ENCODE assay signal across 44 mouse cellular contexts in the genomic region with DNA sequence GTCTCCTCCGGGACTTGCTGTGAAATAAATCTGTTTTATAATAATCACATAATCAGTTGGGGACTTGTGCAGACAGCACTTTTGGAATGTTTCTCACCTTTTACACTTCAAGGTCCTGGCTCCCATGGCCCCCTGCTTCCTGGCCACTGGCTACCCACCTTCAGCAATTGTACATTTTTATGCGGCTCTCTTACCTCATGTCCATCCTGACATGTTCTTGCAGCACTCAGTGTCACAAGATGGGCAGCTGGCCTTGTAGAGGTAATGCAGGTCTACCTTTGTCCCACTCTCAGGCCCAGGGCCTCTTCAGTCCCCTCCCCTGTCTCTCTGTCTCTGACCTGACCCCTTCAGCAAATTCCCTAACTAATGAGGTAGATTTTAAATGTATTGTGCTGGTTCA. TPM values are rescaled to one million over a fixed set of nuclear protein-coding genes. Genes with fewer than 3 reads are reported as not detected.
"Had no signal": no experiment of that assay in that cellular context is flagged by ENCODE, and none has a peak within 500 bp of the region (broad histone marks: within the 10 kb centered on the region; RNA-seq: fewer than 3 reads in every experiment).

No protein-coding gene starts in this region.

- H3K4me2 ChIP-seq: limb, embryonic 12.5 days; limb, embryonic 13.5 days; liver, embryonic 11.5 days; liver, embryonic 12.5 days; liver, embryonic 13.5 days; liver, embryonic 15.5 days; lung, embryonic 14.5 days; lung, embryonic 15.5 days; midbrain, embryonic 11.5 days; midbrain, embryonic 12.5 days; midbrain, embryonic 13.5 days; midbrain, embryonic 15.5 days had no signal

- H3K4me1 ChIP-seq: limb, embryonic 12.5 days; limb, embryonic 13.5 days; lung, embryonic 15.5 days had no signal

- H3K27me3 ChIP-seq: limb, embryonic 12.5 days; limb, embryonic 13.5 days; liver, embryonic 12.5 days; liver, embryonic 13.5 days; liver, embryonic 15.5 days; lung, embryonic 15.5 days; midbrain, embryonic 13.5 days; midbrain, embryonic 15.5 days had no signal

- H3K27ac ChIP-seq: left cerebral cortex, adult 2 months; limb, embryonic 12.5 days; limb, embryonic 13.5 days; liver, embryonic 12.5 days; liver, embryonic 13.5 days; liver, embryonic 14.5 days; liver, embryonic 15.5 days; lung, embryonic 15.5 days; macrophage; midbrain, embryonic 10.5 days; midbrain, embryonic 12.5 days; midbrain, embryonic 13.5 days; midbrain, embryonic 15.5 days had no signal

- H3K4me3 ChIP-seq: left cerebral cortex, adult 2 months; limb, embryonic 12.5 days; limb, embryonic 13.5 days; liver, embryonic 12.5 days; liver, embryonic 13.5 days; liver, embryonic 15.5 days; lung, embryonic 15.5 days; megakaryocyte, embryonic 14.5 days; midbrain, embryonic 10.5 days; midbrain, embryonic 12.5 days; midbrain, embryonic 13.5 days; midbrain, embryonic 15.5 days; myocyte had no signal

- H3K9ac ChIP-seq: limb, embryonic 12.5 days; limb, embryonic 13.5 days; liver, embryonic 12.5 days; liver, embryonic 13.5 days; liver, embryonic 14.5 days; liver, embryonic 15.5 days; liver, postnatal 0 days; lung, embryonic 14.5 days; lung, embryonic 15.5 days; midbrain, embryonic 12.5 days; midbrain, embryonic 13.5 days; midbrain, embryonic 15.5 days had no signal

- H3K9me3 ChIP-seq: limb, embryonic 13.5 days; liver, embryonic 12.5 days; liver, embryonic 15.5 days; lung, embryonic 15.5 days; midbrain, embryonic 10.5 days; midbrain, embryonic 12.5 days; midbrain, embryonic 13.5 days; midbrain, embryonic 15.5 days had no signal

- DNase-seq: left cerebral cortex, postnatal 4 days; liver; liver, embryonic 13.5 days; liver, postnatal 0 days; lung, adult 18-20 months; lung, adult 2 months; lung, embryonic 14.5 days; lung, postnatal 10 days; lung, postnatal 14 days; lung, postnatal 36 days; lung, postnatal 4 days; midbrain, embryonic 14.5 days had no signal

- H3K36me3 ChIP-seq: lung, embryonic 15.5 days had no signal

- ATAC-seq: liver, embryonic 12.5 days; liver, postnatal 0 days; lung, postnatal 0 days; midbrain, embryonic 13.5 days; midbrain, embryonic 15.5 days; midbrain, embryonic 16.5 days had no signal

RNA-seq across cellular contexts. Expression of gene Tff3, which starts 32.6 kb away (rescaled TPM):
- total RNA-seq: left cerebral cortex, adult 18-20 months; left cerebral cortex, adult 2 months; left cerebral cortex, adult 8-10 months; left cerebral cortex, postnatal 10 days; left cerebral cortex, postnatal 14 days; left cerebral cortex, postnatal 25 days; left cerebral cortex, postnatal 36 days; left cerebral cortex, postnatal 4 days; megakaryocyte progenitor cell, adult 5-6 weeks; megakaryocyte, adult 5-6 weeks; megakaryocyte-erythroid progenitor cell, adult 5-6 weeks; midbrain, postnatal 0 days; monocyte, adult 5-6 weeks had no signal
- polyA plus RNA-seq: limb, embryonic 11.5 days; limb, embryonic 12.5 days; limb, embryonic 13.5 days; lung, adult 2 months; lung, embryonic 14.5 days; lung, postnatal 0 days; macrophage; myocyte had no signal

RNA-seq across cellular contexts. Expression of gene Tff2, which starts 47.2 kb away (rescaled TPM):
- total RNA-seq: left cerebral cortex, adult 18-20 months; left cerebral cortex, adult 2 months; left cerebral cortex, adult 8-10 months; left cerebral cortex, postnatal 10 days; left cerebral cortex, postnatal 14 days; left cerebral cortex, postnatal 25 days; left cerebral cortex, postnatal 36 days; left cerebral cortex, postnatal 4 days; megakaryocyte progenitor cell, adult 5-6 weeks; megakaryocyte, adult 5-6 weeks; megakaryocyte-erythroid progenitor cell, adult 5-6 weeks; midbrain, postnatal 0 days; monocyte, adult 5-6 weeks had no signal
- polyA plus RNA-seq: limb, embryonic 11.5 days; limb, embryonic 12.5 days; limb, embryonic 13.5 days; limb, embryonic 14.5 days; liver, adult 2 months; liver, embryonic 11.5 days; liver, embryonic 12.5 days; liver, embryonic 13.5 days; liver, embryonic 14.5 days; liver, embryonic 15.5 days; lung, embryonic 14.5 days; lung, embryonic 15.5 days; macrophage; midbrain, embryonic 10.5 days; midbrain, embryonic 11.5 days; midbrain, embryonic 12.5 days; midbrain, embryonic 13.5 days; midbrain, embryonic 14.5 days; midbrain, embryonic 15.5 days; midbrain, embryonic 16.5 days; midbrain, postnatal 0 days; myocyte had no signal
